18 mouse cellular contexts compared by ENCODE assay signal in genomic region chr1:93697317-93697716, GRCm38 (mm10). TPM values are rescaled to one million over a fixed set of nuclear protein-coding genes. Genes with fewer than 3 reads are reported as not detected.
DNase-seq lines count a peak whose midpoint lies in the region; ATAC-seq and TF ChIP-seq lines count a peak whose summit lies in the region.
"Had no signal": no experiment of that assay in that cellular context is flagged by ENCODE, and none has a peak within 500 bp of the region (broad histone marks: within the 10 kb centered on the region; RNA-seq: fewer than 3 reads in every experiment).

No protein-coding gene starts in this region.

- ATAC-seq in heart, embryonic 16.5 days (replicated peaks; ENCODE audit: extremely low read depth, insufficient read depth, low FRiP score), result peak; percentile 12; the same call in 1 of the 2 replicates
- ATAC-seq in lung, embryonic 16.5 days (ENCODE audit: low read depth), result peak; percentile 53; the same call in 1 of the 2 replicates
- peak; percentile 35; the same call in 1 of the 2 replicates for ATAC-seq in kidney, embryonic 14.5 days (ENCODE audit: low FRiP score, low TSS enrichment)
- ATAC-seq: CD4-positive, CD25-positive, alpha-beta regulatory T cell, adult 4 months; midbrain, embryonic 15.5 days had no signal

- TF ChIP-seq CTCF in lung, adult 2 months (IDR thresholded peaks at IDR 0.05; ENCODE audit: insufficient read depth, low read length), result no peak

- H3K27ac ChIP-seq in heart, embryonic 16.5 days (ENCODE audit: low read length), result peak overlapping the region; percentile 38
- H3K27ac ChIP-seq in lung, embryonic 16.5 days (ENCODE audit: low read length), result peak overlapping the region; percentile 64
- H3K27ac ChIP-seq in kidney, embryonic 14.5 days (ENCODE audit: low read depth, low read length), result peak overlapping the region; percentile 47
- H3K27ac ChIP-seq: forebrain, embryonic 12.5 days; macrophage; midbrain, embryonic 15.5 days; stomach, embryonic 15.5 days had no signal

- no peaks in the 10 kb centered on the region for H3K27me3 ChIP-seq in heart, embryonic 16.5 days (ENCODE audit: control insufficient read depth, insufficient read depth, low read length)
- no peaks in the 10 kb centered on the region for H3K27me3 ChIP-seq in lung, embryonic 16.5 days (ENCODE audit: control insufficient read depth, insufficient read depth, low read depth, low read length)
- H3K27me3 ChIP-seq in kidney, embryonic 14.5 days (ENCODE audit: control insufficient read depth, insufficient read depth, low read length), result no peaks in the 10 kb centered on the region
- H3K27me3 ChIP-seq: forebrain, embryonic 12.5 days; midbrain, embryonic 15.5 days; stomach, embryonic 15.5 days had no signal

- no peak for TF ChIP-seq POLR2A in lung, adult 2 months (IDR thresholded peaks at IDR 0.05; ENCODE audit: borderline replicate concordance, extremely low read depth, low read depth, low read length)

- H3K9me3 ChIP-seq in heart, embryonic 16.5 days (replicated peaks; ENCODE audit: control insufficient read depth, low read length), result no peaks in the 10 kb centered on the region
- no peaks in the 10 kb centered on the region for H3K9me3 ChIP-seq in lung, embryonic 16.5 days (ENCODE audit: control insufficient read depth, low read length)
- no peaks in the 10 kb centered on the region for H3K9me3 ChIP-seq in kidney, embryonic 14.5 days (ENCODE audit: control insufficient read depth, low read length)
- H3K9me3 ChIP-seq: forebrain, embryonic 12.5 days; midbrain, embryonic 15.5 days; stomach, embryonic 15.5 days had no signal

- peaks cover 23% of the 10 kb centered on the region for H3K4me1 ChIP-seq in heart, embryonic 16.5 days (ENCODE audit: control insufficient read depth, insufficient read depth, low read length)
- H3K4me1 ChIP-seq in lung, embryonic 16.5 days (replicated peaks; ENCODE audit: control insufficient read depth, insufficient read depth, low read length), result peaks cover 12% of the 10 kb centered on the region
- no peaks in the 10 kb centered on the region; the same call in none of the 2 replicates for H3K4me1 ChIP-seq in lung, adult 2 months (ENCODE audit: control insufficient read depth, insufficient read depth, low read length)
- peaks cover 6% of the 10 kb centered on the region; the same call in 1 of the 2 replicates for H3K4me1 ChIP-seq in kidney, embryonic 14.5 days (ENCODE audit: control insufficient read depth, insufficient read depth, low read length)
- H3K4me1 ChIP-seq: forebrain, embryonic 12.5 days; midbrain, embryonic 15.5 days; stomach, embryonic 15.5 days had no signal

- DNase-seq in heart, adult 8-10 months (ENCODE audit: low spot score), result no peak
- DNase-seq in lung, adult 2 months, result no peak
- peak; percentile 28 to 46 for DNase-seq in kidney, postnatal 36 days
- DNase-seq in left cerebral cortex, adult 11 months (ENCODE audit: low spot score), result no peak
- DNase-seq: adrenal gland, postnatal 36 days; cerebellum, postnatal 14 days; heart, postnatal 4 days; left cerebral cortex, postnatal 4 days; right cerebral cortex, postnatal 4 days; thymus, postnatal 25 days had no signal

- no peak overlapping the region for H3K4me3 ChIP-seq in heart, embryonic 16.5 days (ENCODE audit: low read length)
- H3K4me3 ChIP-seq in lung, embryonic 16.5 days (ENCODE audit: low read length), result no peak overlapping the region
- no peak overlapping the region for H3K4me3 ChIP-seq in lung, adult 2 months (replicated peaks; ENCODE audit: extremely low read depth, low read depth, low read length)
- no peak overlapping the region for H3K4me3 ChIP-seq in kidney, embryonic 14.5 days (ENCODE audit: low read length)
- H3K4me3 ChIP-seq: forebrain, embryonic 12.5 days; midbrain, embryonic 15.5 days; stomach, embryonic 15.5 days had no signal

- H3K4me2 ChIP-seq in heart, embryonic 16.5 days (ENCODE audit: low read depth, low read length), result no peak overlapping the region
- no peak overlapping the region for H3K4me2 ChIP-seq in lung, embryonic 16.5 days (ENCODE audit: low read depth, low read length)
- H3K4me2 ChIP-seq in kidney, embryonic 14.5 days (replicated peaks; ENCODE audit: low read depth, low read length), result no peak overlapping the region
- H3K4me2 ChIP-seq: forebrain, embryonic 12.5 days; midbrain, embryonic 15.5 days; stomach, embryonic 15.5 days had no signal

- WGBS in heart, embryonic 16.5 days, result 25% methylated on average over 3 of the region's 3 CpGs
- WGBS in lung, embryonic 16.5 days, result 31% methylated on average over 3 of the region's 3 CpGs
- 40% methylated on average over 3 of the region's 3 CpGs for WGBS in lung, adult 2 months
- 30% methylated on average over 3 of the region's 3 CpGs for WGBS in kidney, embryonic 14.5 days

- no peak overlapping the region for H3K9ac ChIP-seq in heart, embryonic 16.5 days (ENCODE audit: low read length)
- no peak overlapping the region for H3K9ac ChIP-seq in lung, embryonic 16.5 days (ENCODE audit: low read length)
- H3K9ac ChIP-seq in kidney, embryonic 14.5 days (ENCODE audit: low read depth, low read length), result no peak overlapping the region
- H3K9ac ChIP-seq: forebrain, embryonic 12.5 days; midbrain, embryonic 15.5 days; stomach, embryonic 15.5 days had no signal

- no peaks in the 10 kb centered on the region for H3K36me3 ChIP-seq in heart, embryonic 16.5 days (ENCODE audit: control insufficient read depth, insufficient read depth)
- peaks cover 8% of the 10 kb centered on the region for H3K36me3 ChIP-seq in lung, embryonic 16.5 days (ENCODE audit: control insufficient read depth, insufficient read depth, low read length)
- H3K36me3 ChIP-seq in kidney, embryonic 14.5 days (ENCODE audit: control insufficient read depth, insufficient read depth, low read length), result peaks cover 5% of the 10 kb centered on the region; the same call in 1 of the 2 replicates

RNA-seq across cellular contexts. Expression of gene Bok, which starts 11.9 kb away (rescaled TPM):
- polyA plus RNA-seq in heart, embryonic 16.5 days (2015; fragmentation: Nextera tagmentation; extraction: Ambion mirVana), result 41.4 and 46.4 TPM in 2 replicates
- total RNA-seq in heart, adult 8-10 months (2022), result 1 to 10 TPM; 2.5 to 3.0 (median 2.6) TPM
- polyA plus RNA-seq in lung, embryonic 16.5 days (2015; fragmentation: Nextera tagmentation; extraction: Ambion mirVana), result 65.9 and 68.1 TPM in 2 replicates
- polyA plus RNA-seq in lung, adult 2 months (2012; rRNA removed), result 32.5 and 41.7 TPM in 2 replicates
- polyA plus RNA-seq in kidney, embryonic 14.5 days (2014; fragmentation: Nextera tagmentation; extraction: Ambion mirVana), result 72.1 and 86.2 TPM in 2 replicates
- polyA plus RNA-seq: CD4-positive, CD25-positive, alpha-beta regulatory T cell, adult 4 months; macrophage had no signal

RNA-seq across cellular contexts. Expression of gene Stk25, which starts 38.9 kb away (rescaled TPM):
- polyA plus RNA-seq in heart, embryonic 16.5 days (2015; fragmentation: Nextera tagmentation; extraction: Ambion mirVana), result 150 and 158 TPM in 2 replicates
- total RNA-seq in heart, adult 8-10 months (2022), result 100 to 1,000 TPM in 1 of 4 experiments, 10 to 100 TPM in 3; 83.1 to 100 (median 91.5) TPM
- polyA plus RNA-seq in lung, embryonic 16.5 days (2015; fragmentation: Nextera tagmentation; extraction: Ambion mirVana), result 176 and 183 TPM in 2 replicates
- polyA plus RNA-seq in lung, adult 2 months (2012; rRNA removed), result 88.6 and 141 TPM in 2 replicates
- polyA plus RNA-seq in kidney, embryonic 14.5 days (2014; fragmentation: Nextera tagmentation; extraction: Ambion mirVana), result 146 and 192 TPM in 2 replicates

RNA-seq across cellular contexts. Expression of gene Atg4b, which starts 54.0 kb away (rescaled TPM):
- 54.8 and 61.8 TPM in 2 replicates for polyA plus RNA-seq in heart, embryonic 16.5 days (2015; fragmentation: Nextera tagmentation; extraction: Ambion mirVana)
- 10 to 100 TPM; 28.5 to 35.3 (median 34.6) TPM for total RNA-seq in heart, adult 8-10 months (2022)
- polyA plus RNA-seq in lung, embryonic 16.5 days (2015; fragmentation: Nextera tagmentation; extraction: Ambion mirVana), result 72.1 and 80.3 TPM in 2 replicates
- 38.6 and 50.6 TPM in 2 replicates for polyA plus RNA-seq in lung, adult 2 months (2012; rRNA removed)
- polyA plus RNA-seq in kidney, embryonic 14.5 days (2014; fragmentation: Nextera tagmentation; extraction: Ambion mirVana), result 80.8 and 95.7 TPM in 2 replicates

RNA-seq across cellular contexts. Expression of gene Thap4, which starts 57.3 kb away (rescaled TPM):
- 54.3 and 54.4 TPM in 2 replicates for polyA plus RNA-seq in heart, embryonic 16.5 days (2015; fragmentation: Nextera tagmentation; extraction: Ambion mirVana)
- 10 to 100 TPM; 70.4 to 90.9 (median 77.0) TPM for total RNA-seq in heart, adult 8-10 months (2022)
- polyA plus RNA-seq in lung, embryonic 16.5 days (2015; fragmentation: Nextera tagmentation; extraction: Ambion mirVana), result 47.2 and 49.7 TPM in 2 replicates
- 28.5 and 29.3 TPM in 2 replicates for polyA plus RNA-seq in lung, adult 2 months (2012; rRNA removed)
- 58.6 and 64.8 TPM in 2 replicates for polyA plus RNA-seq in kidney, embryonic 14.5 days (2014; fragmentation: Nextera tagmentation; extraction: Ambion mirVana)

Comparison
In these comparisons a context has a peak if more than half of its experiments do, and no peak if none do; other contexts are left out.
1. DNase-seq: peak in kidney, postnatal 36 days (2 of 2); none in heart, adult 8-10 months (single experiment), lung, adult 2 months (single experiment) and left cerebral cortex, adult 11 months (single experiment).
2. Peak in every context shown above with its lines, with median percentiles within 50 percentile points of each other: ATAC-seq and H3K27ac ChIP-seq.